Mouse (Mus musculus) thymus, postnatal 36 days (tissue): ENCODE data around the gene Rhbdl2.

Experiments
- DNase-seq, 2 experiments: peaks; one replicate each; pipeline ENCODE4 v3.0.0; 2022; ENCODE audit warnings: mixed read lengths in 2 of 2

Rhbdl2 gene

GRCm38 (mm10) chr4:123819093-123819610 is 31.5 kb downstream of the Rhbdl2 start:
- DNase-seq, result no peak

DNA sequence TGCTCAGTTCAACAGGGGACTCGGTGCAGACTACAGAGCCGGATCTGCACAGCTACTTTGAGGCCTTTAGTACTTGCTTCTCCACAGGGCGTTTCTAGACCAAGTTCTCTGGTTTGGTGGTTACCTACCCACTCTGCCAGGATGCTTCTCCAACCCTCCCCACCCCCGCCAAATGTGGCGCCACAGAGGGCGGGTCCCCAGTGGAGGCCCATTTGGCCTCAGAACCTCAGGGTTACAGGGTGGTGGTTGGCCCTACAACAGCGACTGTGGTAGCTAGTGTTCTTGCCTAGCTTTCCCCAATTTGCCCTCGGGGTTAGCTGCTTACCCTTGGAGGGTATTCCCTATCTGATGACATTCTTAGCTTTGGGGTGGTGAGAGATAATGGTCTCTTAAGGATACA is 54.5 kb downstream of the Rhbdl2 start:
- DNase-seq, result no peak

- DNase-seq, result no peak
Observed at GRCm38 (mm10) chr4:123856888-123857287, 69.2 kb downstream of the Rhbdl2 start.

DNA sequence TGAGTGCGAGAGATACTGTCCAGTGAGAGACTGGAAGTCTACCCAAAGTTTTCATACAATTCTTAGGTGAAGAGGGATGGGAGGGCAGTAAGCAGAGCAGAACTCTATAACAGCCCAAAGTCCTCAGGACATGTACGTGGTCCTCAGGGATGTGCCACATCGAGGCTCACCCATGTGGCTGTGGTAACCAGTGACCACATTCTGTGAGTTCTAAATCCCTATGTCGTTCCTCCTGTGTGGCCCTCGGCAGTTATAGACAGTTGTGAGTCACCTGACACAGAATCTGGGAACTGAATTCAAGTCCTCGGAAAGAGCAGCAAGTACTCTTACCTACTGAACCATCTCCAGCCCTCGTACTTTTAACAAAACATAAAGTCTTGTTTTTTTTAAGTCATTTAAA is 70.4 kb downstream of the Rhbdl2 start:
- no peak for DNase-seq

GRCm38 (mm10) chr4:123859379-123859778 is 71.7 kb downstream of the Rhbdl2 start, which contains the start of gene 4933427I04Rik:
Gene 4933427I04Rik, plus strand, starts transcription at chr4:123859679.
- DNase-seq, result no peak

- no peak for DNase-seq
Observed at GRCm38 (mm10) chr4:123859803-123860202, 72.1 kb downstream of the Rhbdl2 start.

DNA sequence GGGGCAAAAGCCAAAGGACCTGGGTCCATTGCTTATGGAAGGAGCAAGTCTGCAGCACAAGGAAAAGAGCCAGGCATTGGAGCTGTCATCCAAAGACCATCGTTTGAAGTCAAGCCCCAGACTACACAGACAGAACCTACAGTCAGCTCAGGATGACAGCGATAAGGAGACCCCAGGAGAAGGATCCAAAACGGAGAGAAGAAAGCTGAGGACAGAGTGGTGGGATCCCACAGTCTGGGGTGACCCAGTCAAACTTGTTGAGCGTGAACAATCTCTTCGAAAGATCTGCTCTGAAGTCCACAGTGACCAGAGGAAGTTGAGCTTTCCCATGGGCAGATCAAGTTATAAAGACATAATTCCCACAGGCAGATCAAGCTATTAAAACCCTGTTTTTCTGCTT is 72.9 kb downstream of the Rhbdl2 start:
- no peak for DNase-seq
